Mouse (Mus musculus): ENCODE results near the gene Phf7.

Gene Phf7

DNA sequence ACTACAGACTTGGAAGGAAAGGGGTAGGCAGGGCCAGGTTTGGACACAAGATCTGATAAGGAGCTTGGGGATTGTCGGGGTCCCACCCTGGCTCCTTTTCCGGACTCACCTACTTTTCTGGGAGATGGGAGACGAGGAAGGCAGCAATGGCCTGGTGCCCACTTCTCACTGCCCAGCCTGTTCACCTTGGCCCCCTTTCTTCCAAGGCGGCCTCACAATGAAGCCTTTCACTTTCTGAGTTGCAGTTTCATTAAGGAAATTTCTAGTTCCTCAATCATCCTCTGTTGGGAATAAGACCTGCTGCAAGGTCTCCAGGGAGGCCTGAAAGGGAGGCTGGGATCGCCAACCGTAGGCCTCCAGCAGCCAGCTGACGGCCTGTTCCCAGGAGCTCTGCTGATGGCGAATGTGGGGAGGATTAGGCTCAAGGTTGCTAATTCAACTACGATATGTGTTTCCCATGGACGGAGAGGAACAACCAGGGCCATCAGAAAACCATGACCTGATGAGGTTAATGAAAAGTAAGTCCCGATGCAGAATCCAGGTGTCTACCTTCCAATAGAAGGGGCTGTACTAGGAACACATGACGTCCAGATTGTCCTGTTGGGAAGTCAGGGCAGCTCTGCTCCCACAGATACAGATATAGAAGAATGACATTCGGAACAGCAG is 18.6 kb downstream of the Phf7 start:
- no peak for DNase-seq (ENCODE audit: low read depth)

DNA sequence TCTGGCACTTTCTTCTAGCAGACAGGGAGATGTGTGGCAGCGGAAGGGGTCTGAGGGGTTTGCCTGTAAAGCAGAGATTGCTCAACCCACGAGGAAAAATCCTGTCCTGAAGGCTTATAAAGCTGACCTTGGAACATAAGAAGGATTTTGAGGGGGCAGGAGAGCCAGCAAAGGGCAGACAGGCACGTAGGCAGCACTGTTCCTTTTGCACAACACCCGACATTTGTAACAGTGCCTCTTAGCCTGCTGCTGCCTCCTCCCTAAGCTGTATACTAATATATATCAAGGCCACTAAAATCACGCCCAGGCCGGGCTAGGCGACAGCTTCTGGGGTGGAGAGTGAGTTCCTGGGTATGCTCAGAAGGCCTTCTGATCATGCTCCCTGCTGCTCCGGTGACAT is 20.7 kb downstream of the Phf7 start:
- DNase-seq (ENCODE audit: low read depth) = no peak

DNA sequence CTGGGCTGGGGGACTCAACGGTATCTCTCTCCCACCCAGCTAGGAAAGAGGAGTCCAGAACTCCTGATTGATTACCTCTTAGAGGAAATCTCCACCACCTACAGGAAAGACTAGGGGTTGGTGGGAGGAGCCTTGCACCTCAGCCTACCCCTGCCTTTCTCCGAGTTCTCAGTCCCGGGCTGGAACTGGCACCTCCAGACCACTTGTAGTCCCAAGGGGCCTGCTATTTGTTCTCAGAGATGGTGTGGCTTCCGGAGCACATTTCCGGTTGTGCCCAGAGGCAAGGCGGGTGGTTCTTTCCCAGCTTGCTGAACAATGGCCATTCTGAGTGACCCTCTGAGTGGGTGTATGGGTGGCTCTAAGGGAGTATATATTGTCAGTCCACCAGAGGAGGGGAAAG is 22.9 kb downstream of the Phf7 start:
- DNase-seq (ENCODE audit: low read depth) = no peak

- no peak for DNase-seq (ENCODE audit: low read depth)
Observed at GRCm38 (mm10) chr14:31226978-31227377, 24.1 kb downstream of the Phf7 start.

DNA sequence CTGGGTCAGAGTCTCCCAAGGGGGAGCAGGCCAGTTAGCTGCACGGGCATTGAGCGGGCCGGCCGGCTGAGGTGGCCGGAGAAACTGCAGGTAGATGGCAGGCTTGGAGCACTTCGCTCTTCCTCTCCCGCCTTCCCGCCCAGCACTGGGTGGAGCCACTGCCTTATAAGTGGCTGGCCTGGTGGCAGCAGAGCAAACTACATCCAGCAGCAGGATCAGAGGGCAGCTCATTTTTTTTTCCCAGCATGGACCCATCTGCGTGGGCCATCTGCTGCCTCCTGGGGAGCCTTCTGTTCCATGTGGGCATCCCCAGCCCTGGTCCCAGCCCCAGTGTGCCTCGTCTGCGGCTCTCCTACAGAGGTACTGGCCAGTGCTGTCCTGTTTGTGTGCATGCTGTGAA is 33.5 kb downstream of the Phf7 start, which contains the start of gene Sema3g:
TSS of gene Sema3g (plus strand) at position 195 of the 400 bp plus-strand sequence.
- peak; percentile 84 for DNase-seq (ENCODE audit: low read depth)

- no peak for DNase-seq (ENCODE audit: low read depth)
Observed at GRCm38 (mm10) chr14:31216846-31217245, 34.3 kb downstream of the Phf7 start, which contains the start of gene Nisch. Nisch (minus strand) TSS chr14:31216946.

DNA sequence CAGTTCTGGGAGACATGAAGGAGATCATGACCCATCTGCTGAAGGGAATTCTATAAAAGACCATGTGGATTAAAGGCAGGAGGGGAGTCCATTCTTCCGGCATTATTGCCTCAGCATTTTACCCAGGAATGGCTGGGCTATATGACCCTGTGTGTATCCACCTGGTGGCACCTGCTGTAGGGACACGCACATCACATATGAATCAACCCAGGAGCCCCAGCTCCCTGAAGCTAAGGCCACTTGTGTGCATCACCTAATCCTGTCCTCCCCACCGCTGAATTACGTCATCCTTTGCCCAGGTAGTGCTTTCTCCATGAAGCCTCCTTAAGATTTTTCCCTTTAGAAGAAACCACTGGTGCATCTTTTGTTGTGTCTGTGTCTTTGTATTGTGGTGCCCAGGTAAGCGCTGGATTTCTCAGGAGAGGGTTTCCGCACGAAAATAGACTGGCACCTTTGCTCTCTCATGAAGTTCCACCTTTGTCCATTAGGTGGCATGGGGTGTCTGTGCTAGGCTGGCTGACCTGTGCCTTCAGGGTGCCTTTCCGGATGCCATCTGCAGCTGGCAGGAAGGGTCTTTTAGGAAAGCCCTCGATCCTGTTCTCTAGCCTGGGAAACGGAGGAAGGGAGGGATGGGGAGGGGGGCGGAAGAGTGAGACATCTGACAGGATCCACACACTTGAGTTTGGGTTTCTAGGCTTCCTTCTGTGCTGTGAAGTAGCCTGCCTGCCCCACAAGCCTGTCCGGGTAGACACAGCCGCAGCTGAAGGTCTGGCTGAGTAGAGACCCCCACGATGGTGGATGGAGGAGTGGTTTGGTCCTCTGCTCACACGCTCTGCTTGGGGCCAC is 35.7 kb downstream of the Phf7 start:
- peak; percentile 74 for DNase-seq (ENCODE audit: low read depth)

GRCm38 (mm10) chr14:31214684-31215083 is 36.4 kb downstream of the Phf7 start:
- DNase-seq (ENCODE audit: low read depth) = peak; percentile 47

GRCm38 (mm10) chr14:31213868-31214267 is 37.2 kb downstream of the Phf7 start:
- no peak for DNase-seq (ENCODE audit: low read depth)

DNA sequence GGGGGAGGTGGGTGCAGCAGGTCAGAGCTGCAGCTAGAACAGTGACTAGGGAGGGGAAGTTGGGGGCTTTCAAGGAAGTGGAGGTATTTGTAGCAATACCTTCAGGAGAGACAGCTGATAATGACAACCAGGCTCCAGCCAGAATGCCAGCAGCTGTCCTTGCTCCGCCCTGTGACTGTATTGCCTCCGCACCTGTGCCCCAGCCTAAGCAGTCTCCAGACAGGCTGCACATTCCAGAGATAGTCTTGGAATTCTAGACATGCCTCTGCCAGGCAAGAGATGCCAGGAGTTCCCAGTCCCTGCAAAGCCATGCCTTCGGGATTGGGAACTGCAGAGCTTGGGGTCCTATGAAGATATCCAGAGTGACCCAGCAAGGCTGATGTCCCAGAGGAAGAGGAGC is 38.6 kb downstream of the Phf7 start:
- DNase-seq (ENCODE audit: low read depth) = no peak

DNA sequence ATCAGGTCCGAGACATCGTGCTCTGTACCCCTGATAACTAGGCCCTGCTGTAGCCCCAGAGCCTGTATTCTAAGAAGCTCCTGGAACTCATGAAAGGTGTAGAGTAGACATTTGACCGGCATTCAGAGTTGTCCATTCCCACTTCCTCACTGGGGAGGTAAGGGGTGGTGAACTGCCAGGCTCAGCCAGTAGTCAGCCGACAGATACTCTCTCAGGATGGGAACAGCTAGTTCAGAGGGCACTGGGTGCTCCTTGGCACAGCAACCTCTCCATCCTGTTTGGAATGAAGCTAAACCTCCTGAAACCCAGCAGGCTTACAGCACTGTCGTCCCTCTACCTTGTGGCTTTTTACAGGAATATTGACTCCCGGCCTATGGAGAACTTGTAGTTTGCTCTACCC is 39.3 kb downstream of the Phf7 start:
- no peak for DNase-seq (ENCODE audit: low read depth)

GRCm38 (mm10) chr14:31209133-31209557 is 42.0 kb downstream of the Phf7 start:
- DNase-seq (ENCODE audit: low read depth) = no peak

DNA sequence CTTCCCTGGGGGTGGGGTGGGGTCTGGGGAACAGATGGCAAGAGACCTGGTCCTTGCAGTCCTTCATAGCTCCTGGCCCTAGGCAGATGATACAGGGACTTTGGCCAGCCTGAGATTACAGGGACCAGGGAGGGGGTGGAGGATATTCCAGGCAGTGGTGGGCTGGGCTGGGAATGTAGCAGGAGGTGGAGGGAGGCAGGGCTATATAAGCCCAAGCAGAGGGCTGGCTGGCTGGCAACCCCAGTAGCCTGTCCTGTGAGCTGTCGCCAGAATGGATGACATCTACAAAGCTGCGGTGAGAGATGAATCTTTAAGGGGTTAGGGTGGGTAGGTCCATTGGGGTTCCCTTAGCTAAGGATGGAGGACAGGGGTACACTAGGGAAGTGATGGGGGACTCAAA is 43.0 kb downstream of the Phf7 start, which contains the start of gene Tnnc1:
TSS of gene Tnnc1 (plus strand) at position 229 of the 400 bp plus-strand sequence.
- DNase-seq (ENCODE audit: low read depth) = no peak

DNA sequence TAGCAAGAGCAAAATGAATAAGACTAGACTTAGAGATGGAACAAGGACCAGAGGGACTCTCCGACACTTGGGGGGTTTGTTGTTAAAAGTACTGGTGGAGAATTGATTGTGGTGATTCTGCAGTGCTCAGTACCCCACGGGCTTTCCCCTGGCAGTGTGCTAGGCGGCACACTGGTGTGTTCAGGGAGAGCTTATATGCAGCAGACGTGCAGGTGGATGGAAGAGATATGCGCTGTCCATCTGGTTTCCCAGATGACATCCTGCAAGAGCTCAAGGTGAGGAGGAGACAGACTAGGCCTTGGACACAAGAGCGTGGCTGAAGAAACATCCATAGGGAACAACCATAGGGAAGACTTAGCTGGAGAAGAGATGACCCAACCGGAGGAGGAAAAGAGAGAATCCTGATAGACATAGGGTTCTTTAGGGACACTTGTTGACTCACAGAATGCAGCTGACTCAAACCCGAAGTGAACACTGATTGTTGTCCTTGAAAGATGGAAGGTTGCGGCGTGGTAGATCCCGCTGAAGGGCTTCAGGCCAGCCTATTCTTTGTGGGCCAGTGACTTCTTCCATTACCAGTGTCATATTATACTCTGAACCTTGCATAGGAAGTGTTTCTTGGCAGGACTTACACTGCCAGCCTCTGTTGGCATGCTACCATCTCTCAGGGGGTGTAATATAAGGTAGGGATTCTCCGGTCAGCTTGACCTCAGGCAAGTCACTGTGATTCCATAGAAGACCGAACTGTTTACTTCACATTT is 43.9 kb downstream of the Phf7 start:
- DNase-seq (ENCODE audit: low read depth) = peak; percentile 24

GRCm38 (mm10) chr14:31206472-31206981 is 44.6 kb downstream of the Phf7 start:
- peak; percentile 91 for DNase-seq (ENCODE audit: low read depth)

GRCm38 (mm10) chr14:31205562-31206467 is 45.3 kb downstream of the Phf7 start:
- DNase-seq (ENCODE audit: low read depth) = peak; percentile 66

- DNase-seq (ENCODE audit: low read depth) = peak; percentile 39
Observed at GRCm38 (mm10) chr14:31205244-31205561, 45.9 kb downstream of the Phf7 start.

DNA sequence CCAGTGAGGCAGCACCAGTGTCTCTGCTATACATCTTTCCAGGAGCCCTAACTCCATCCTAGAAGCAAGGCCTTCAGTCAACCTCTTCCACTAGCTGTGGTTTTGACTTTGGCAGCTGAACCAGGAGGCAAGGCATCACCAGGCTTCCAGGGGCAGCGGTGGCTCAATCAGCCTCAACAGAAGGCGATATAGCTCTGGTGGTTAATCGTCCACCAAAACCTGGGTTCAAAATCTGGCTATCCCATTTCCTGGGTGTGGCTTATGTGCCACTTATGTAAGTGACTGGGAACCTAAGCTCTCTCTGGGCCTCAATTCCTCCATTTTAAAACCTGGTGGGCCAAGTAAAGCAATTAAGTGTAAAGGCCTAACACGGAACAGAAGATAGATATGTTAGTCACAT is 46.3 kb downstream of the Phf7 start:
- peak; percentile 62 for DNase-seq (ENCODE audit: low read depth)

DNA sequence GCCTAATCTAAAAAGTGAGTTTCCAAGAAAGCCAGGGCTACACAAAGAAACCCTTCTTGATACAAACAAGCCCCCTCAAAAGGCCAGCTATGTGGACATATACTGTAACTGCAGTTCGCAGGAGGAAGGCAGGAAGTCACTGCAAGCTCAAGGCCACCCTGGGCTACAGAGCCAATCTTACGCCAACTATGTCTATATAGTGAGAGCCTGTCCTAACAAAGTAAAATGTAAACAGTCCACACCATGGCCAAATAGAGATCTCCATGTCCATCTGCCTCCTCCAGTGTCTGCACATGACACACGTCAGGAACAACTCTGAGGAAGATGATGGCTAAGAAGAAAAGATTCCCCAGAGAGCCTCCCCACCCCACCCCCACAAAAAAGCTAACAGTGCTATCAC is 51.1 kb downstream of the Phf7 start:
- no peak for DNase-seq (ENCODE audit: low read depth)

GRCm38 (mm10) chr14:31199599-31199998 is 51.5 kb downstream of the Phf7 start:
- DNase-seq (ENCODE audit: low read depth) = no peak

Measured in 416B (cell line).